Mouse (Mus musculus) CH12.LX (cell line): ENCODE results near the gene Gdpd5. TPM values are rescaled to one million over a fixed set of nuclear protein-coding genes. Genes with fewer than 3 reads are reported as not detected.

ENCODE experiments used
- DNase-seq: peaks from one replicate; pipeline ENCODE4 v3.0.0-alpha.2; 2013; ENCODE audit errors: extremely low read depth
- H3K27ac ChIP-seq: 2 replicates; pipeline ENCODE4 v1.5.1; 2012; ENCODE audit warnings: low read depth, mild to moderate bottlenecking, control low read depth, moderate library complexity; ENCODE audit not compliant: insufficient read depth
- H3K27me3 ChIP-seq: replicated peaks from 2 replicates; pipeline ENCODE3; 2012; ENCODE audit warnings: inconsistent platforms
- H3K36me3 ChIP-seq, 2 experiments: replicated peaks in 1 of 2; 2 replicates each; pipeline versions ENCODE3 to v1.6.1; 2012; ENCODE audit warnings: inconsistent platforms in 1 of 2, low read length in 1 of 2, mild to moderate bottlenecking in 1 of 2, mixed read lengths in 1 of 2, moderate library complexity in 1 of 2; ENCODE audit not compliant: control insufficient read depth in 1 of 2, insufficient read depth in 1 of 2
- H3K4me1 ChIP-seq, 2 experiments: 2 replicates each; pipeline ENCODE4 v1.6.1; 2012; ENCODE audit warnings: inconsistent platforms in 1 of 2, moderate library complexity in 1 of 2; ENCODE audit not compliant: insufficient read depth in 2 of 2, control insufficient read depth in 1 of 2
- H3K4me2 ChIP-seq: 2 replicates; pipeline ENCODE4 v1.6.1; 2012; ENCODE audit warnings: low read depth, mild to moderate bottlenecking, control low read depth; ENCODE audit not compliant: poor library complexity, insufficient read depth, severe bottlenecking
- H3K4me3 ChIP-seq, 3 experiments: fragments of 150-350 bp in 1 of 3; sonication (generic) in 1 of 3; replicated peaks in 1 of 3; 2 replicates each; pipeline versions ENCODE3 to v1.5.1; 2011 to 2012; ENCODE audit warnings: low read depth in 2 of 3, low read length in 2 of 3, mild to moderate bottlenecking in 2 of 3, moderate library complexity in 2 of 3, control low read depth in 1 of 3, improper control_type of control experiment in 1 of 3, inconsistent platforms in 1 of 3, mixed read lengths in 1 of 3; ENCODE audit not compliant: poor library complexity in 1 of 3
- H3K79me2 ChIP-seq: replicated peaks from 2 replicates; pipeline ENCODE4 v1.6.1; 2012; ENCODE audit warnings: mild to moderate bottlenecking, moderate library complexity; ENCODE audit not compliant: control insufficient read depth, poor library complexity, insufficient read depth, severe bottlenecking; ENCODE audit errors: extremely low read depth
- H3K9ac ChIP-seq: 2 replicates; pipeline ENCODE4 v1.6.1; 2012; ENCODE audit warnings: low read depth, mild to moderate bottlenecking, control low read depth, moderate library complexity; ENCODE audit not compliant: insufficient read depth
- H3K9me3 ChIP-seq: replicated peaks from 2 replicates; pipeline ENCODE3; 2012; ENCODE audit warnings: low read length, inconsistent platforms, mixed read lengths
- BHLHE40 ChIP-seq: IDR thresholded peaks from 2 replicates; pipeline ENCODE4 v1.6.1; 2011; ENCODE audit warnings: mild to moderate bottlenecking, low read depth, low read length, improper control_type of control experiment
- CHD1 ChIP-seq: IDR thresholded peaks from 2 replicates; pipeline ENCODE4 v1.6.1; 2012; ENCODE audit warnings: low read depth, low read length, improper control_type of control experiment, inconsistent platforms
- CHD2 ChIP-seq: IDR thresholded peaks from 2 replicates; pipeline ENCODE4 v1.6.1; 2011; ENCODE audit warnings: low read length, improper control_type of control experiment
- CTCF ChIP-seq, 2 experiments: IDR thresholded peaks in 1 of 2; conservative IDR thresholded peaks in 1 of 2; 2 replicates each; pipeline ENCODE4 v1.5.1; 2011 to 2012; ENCODE audit warnings: low read depth in 2 of 2, low read length in 2 of 2, improper control_type of control experiment in 1 of 2, inconsistent platforms in 1 of 2, mild to moderate bottlenecking in 1 of 2, moderate library complexity in 1 of 2
- ELF1 ChIP-seq: IDR thresholded peaks from 2 replicates; pipeline ENCODE4 v1.6.1; 2014; ENCODE audit warnings: low read depth, mild to moderate bottlenecking, inconsistent platforms, low read length, improper control_type of control experiment
- EP300 ChIP-seq: IDR thresholded peaks from 2 replicates; pipeline ENCODE4 v1.6.1; 2011; ENCODE audit warnings: low read length, improper control_type of control experiment
- ETS1 ChIP-seq: conservative IDR thresholded peaks from 2 replicates; pipeline ENCODE4 v1.6.1; 2012; ENCODE audit warnings: low read depth, mild to moderate bottlenecking, inconsistent platforms, low read length, improper control_type of control experiment, moderate library complexity
- JUN ChIP-seq: IDR thresholded peaks from 2 replicates; pipeline ENCODE4 v1.6.1; 2011; ENCODE audit warnings: low read depth, mild to moderate bottlenecking, low read length, improper control_type of control experiment, moderate library complexity; ENCODE audit not compliant: insufficient read depth
- JUND ChIP-seq: conservative IDR thresholded peaks from 2 replicates; pipeline ENCODE4 v1.6.1; 2011; ENCODE audit warnings: low read depth, low read length, improper control_type of control experiment
- MAFK ChIP-seq: IDR thresholded peaks from 2 replicates; pipeline ENCODE4 v1.6.1; 2011; ENCODE audit warnings: low read length, improper control_type of control experiment; ENCODE audit not compliant: insufficient replicate concordance
- MAZ ChIP-seq: IDR thresholded peaks from 2 replicates; pipeline ENCODE4 v1.6.1; 2012; ENCODE audit warnings: low read depth, mild to moderate bottlenecking, inconsistent platforms, low read length, improper control_type of control experiment, moderate library complexity
- MEF2A ChIP-seq: IDR thresholded peaks from 2 replicates; pipeline ENCODE4 v1.6.1; 2014; ENCODE audit warnings: low read depth, mild to moderate bottlenecking, inconsistent platforms, low read length, improper control_type of control experiment, borderline replicate concordance
- MYC ChIP-seq: IDR thresholded peaks from 2 replicates; pipeline ENCODE4 v1.6.1; 2011; ENCODE audit warnings: low read depth, mild to moderate bottlenecking, improper control_type of control experiment, low read length
- NRF1 ChIP-seq: IDR thresholded peaks from 2 replicates; pipeline ENCODE4 v1.6.1; 2014; ENCODE audit warnings: low read depth, mild to moderate bottlenecking, inconsistent platforms, low read length, improper control_type of control experiment, moderate library complexity
- PAX5 ChIP-seq: IDR thresholded peaks from 2 replicates; pipeline ENCODE4 v1.6.1; 2012; ENCODE audit warnings: low read length, inconsistent platforms, mixed read lengths
- POLR2AphosphoS2 ChIP-seq: IDR thresholded peaks from 2 replicates; pipeline ENCODE4 v1.6.1; 2011; ENCODE audit warnings: low read depth, low read length, improper control_type of control experiment
- RAD21 ChIP-seq: IDR thresholded peaks from 2 replicates; pipeline ENCODE4 v1.6.1; 2011; ENCODE audit warnings: low read depth, mild to moderate bottlenecking, low read length, improper control_type of control experiment, moderate library complexity
- SMC3 ChIP-seq: IDR thresholded peaks from 2 replicates; pipeline ENCODE4 v1.6.1; 2011; ENCODE audit warnings: low read depth, low read length, improper control_type of control experiment
- UBTF ChIP-seq: IDR thresholded peaks from 2 replicates; pipeline ENCODE4 v1.6.1; 2012; ENCODE audit warnings: low read depth, mild to moderate bottlenecking, inconsistent platforms, low read length, improper control_type of control experiment, moderate library complexity
- ZKSCAN1 ChIP-seq: IDR thresholded peaks from 2 replicates; pipeline ENCODE4 v1.6.1; 2012; ENCODE audit warnings: low read depth, inconsistent platforms, low read length, improper control_type of control experiment, borderline replicate concordance
- ZMIZ1 ChIP-seq: IDR thresholded peaks from 2 replicates; pipeline ENCODE4 v1.6.1; 2012; ENCODE audit warnings: low read depth, mild to moderate bottlenecking, inconsistent platforms, low read length, improper control_type of control experiment
- ZNF384 ChIP-seq: IDR thresholded peaks from 2 replicates; pipeline ENCODE4 v1.6.1; 2012; ENCODE audit warnings: low read depth, low read length, improper control_type of control experiment, inconsistent platforms
- dilution Hi-C: fragments of 300-500 bp; cut with MboI; formaldehyde crosslinking; loops from 2 replicates; pipeline ENCODE4 v1.14.3; 2020; ENCODE audit warnings: low sequenced_read_pairs; ENCODE audit not compliant: extremely low pct_unique_long_range_greater_than_20kb, extremely low pct_ligation_motif_present
- in situ Hi-C: fragments of 300-500 bp; cut with MboI; formaldehyde crosslinking; loops from 3 replicates; pipeline ENCODE4 v1.14.3; 2019; ENCODE audit warnings: low sequenced_read_pairs, low pct_ligation_motif_present, low pct_unique_long_range_greater_than_20kb, mixed read lengths
- polyA plus RNA-seq: library from polyadenylated mRNA; unstranded; fragments of >175 nt; gene quantifications from 2 replicates; pipeline ENCODE4 v1.2.1, GENCODE M21; 2012; ENCODE audit warnings: low read depth; ENCODE audit not compliant: insufficient read length
- total RNA-seq, 2 experiments: library from RNA; depleted of rRNA; stranded (reverse); fragments of 300-350 nt in 1 of 2; fragments of >200 nt in 1 of 2; gene quantifications; 2 replicates each; pipeline ENCODE4 v1.2.3; 2012 to 2014

Gene Gdpd5
- total and polyA plus RNA-seq, 3 experiments = 2.4 to 9.1 (median 9.0) TPM

DNA sequence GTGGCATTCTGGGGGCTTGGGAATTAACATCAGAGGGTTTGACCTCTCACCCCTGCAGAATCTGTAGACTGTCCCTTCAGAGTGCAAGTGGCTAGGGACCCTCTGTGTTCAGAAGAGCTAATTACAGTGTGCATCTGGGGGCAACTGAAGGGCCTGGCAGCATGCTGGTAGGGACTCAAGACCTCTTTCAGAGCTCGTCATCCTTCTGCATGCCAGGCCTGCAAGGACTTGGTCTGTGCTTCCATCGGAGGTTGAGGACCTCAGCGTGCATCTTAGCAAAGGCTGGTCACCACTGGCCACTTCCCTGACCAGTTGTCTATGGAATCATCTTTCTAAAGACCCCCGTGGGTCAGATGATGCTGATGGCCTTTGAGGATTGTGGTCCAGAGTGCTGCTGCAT is 37.6 kb upstream of the Gdpd5 start:
- H3K27me3 ChIP-seq = peaks cover 5% of the 10 kb centered on the region

DNA sequence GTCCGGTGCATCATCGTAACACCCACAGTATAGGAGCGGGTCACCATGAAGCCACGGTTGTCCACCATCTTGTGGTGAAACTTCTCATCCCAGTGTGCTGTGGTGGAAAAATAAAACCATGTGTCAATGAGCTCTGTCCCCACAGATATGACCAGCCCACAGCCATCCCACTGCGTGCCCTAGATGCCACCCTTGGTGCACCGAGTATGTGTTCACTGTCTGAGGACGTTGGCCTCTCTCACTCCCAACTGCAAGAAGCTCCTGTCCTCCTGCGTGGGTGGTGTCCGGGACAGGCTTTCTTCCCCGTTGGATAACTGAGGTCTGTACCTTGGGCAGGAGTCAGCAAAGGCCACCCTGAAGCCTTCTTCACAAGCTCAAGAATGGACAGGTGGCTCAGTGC is 33.9 kb upstream of the Gdpd5 start:
- Histone ChIP-seq H3K4me3 (no peak overlapping the region), H3K4me2 (no peak overlapping the region), H3K9ac (no peak overlapping the region), H3K27me3 (peaks cover 2% of the 10 kb centered on the region), H3K79me2 (no peaks in the 10 kb centered on the region), H3K36me3 (no peaks in the 10 kb centered on the region), H3K4me1 (peaks cover 14 to 16% of the 10 kb centered on the region in 2 experiments), H3K27ac (no peak overlapping the region)
- dilution Hi-C loops = no loop called here
- no peak for DNase-seq
- in situ Hi-C loops = no loop called here
- TF ChIP-seq ZNF384 (no peak), ZMIZ1 (no peak), EP300 (no peak), MEF2A (no peak), CHD1 (no peak), CHD2 (no peak), NRF1 (no peak), ETS1 (no peak), MAFK (no peak), MYC (no peak), SMC3 (no peak), ELF1 (no peak), CTCF (conservative IDR thresholded peaks at IDR 0.05 in 1 of 2, IDR thresholded peaks at IDR 0.05 in 1 of 2; ENCODE audit: low read depth in 2 of 2, low read length in 2 of 2) (no peak), PAX5 (no peak), MAZ (no peak), RAD21 (no peak), JUN (no peak)
- TF ChIP-seq, all 38 proteins: peak for 0
- no peaks in the 10 kb centered on the region for H3K9me3 ChIP-seq

More for the DNA sequence above, 37.6 kb upstream of the Gdpd5 start:
- TF ChIP-seq ETS1 = no peak
- no peak for TF ChIP-seq UBTF
- TF ChIP-seq JUND = no peak
- no peak for TF ChIP-seq ZKSCAN1
- TF ChIP-seq POLR2AphosphoS2 = no peak
- TF ChIP-seq CHD2 = no peak
- TF ChIP-seq NRF1 = no peak
- TF ChIP-seq BHLHE40 = no peak
- dilution Hi-C loops (no loop called here), in situ Hi-C loops (no loop called here)
- H3K36me3 ChIP-seq = no peaks in the 10 kb centered on the region
- DNase-seq = no peak
- H3K9ac ChIP-seq = no peak overlapping the region
- no peak overlapping the region for H3K27ac ChIP-seq
- H3K4me2 ChIP-seq = no peak overlapping the region
- H3K4me3 ChIP-seq = no peak overlapping the region
- peaks cover 10 to 14% of the 10 kb centered on the region in 2 experiments for H3K4me1 ChIP-seq
- H3K79me2 ChIP-seq = no peaks in the 10 kb centered on the region
- no peaks in the 10 kb centered on the region for H3K9me3 ChIP-seq
